Mouse (Mus musculus) midbrain, embryonic 11.5 days (tissue): ENCODE results near the gene Bik. TPM values are rescaled to one million over a fixed set of nuclear protein-coding genes. Genes with fewer than 3 reads are reported as not detected.

Source experiments
- ATAC-seq: fragments of 200-750 bp; cut with Nextera tagmentation; 2 replicates; pipeline ENCODE4 v1.8.0; 2017; ENCODE audit warnings: moderate TSS enrichment, moderate library complexity; ENCODE audit not compliant: low FRiP score
- DNase-seq: peaks from one replicate; pipeline ENCODE4 v3.0.0; 2015; ENCODE audit warnings: low spot score; ENCODE audit errors: missing footprints
- H3K27ac ChIP-seq: fragments of 300-500 bp; sonication (generic); 2 replicates; pipeline ENCODE4 v1.5.1; 2014; ENCODE audit warnings: low read depth, low read length
- H3K27me3 ChIP-seq: fragments of 300-500 bp; sonication (generic); 2 replicates; pipeline ENCODE4 v1.6.1; 2014; ENCODE audit warnings: mild to moderate bottlenecking, low read length, moderate library complexity, mixed read lengths; ENCODE audit not compliant: control insufficient read depth, insufficient read depth
- H3K36me3 ChIP-seq: fragments of 300-500 bp; sonication (generic); 2 replicates; pipeline ENCODE4 v1.6.1; 2014; ENCODE audit warnings: mild to moderate bottlenecking, low read length, moderate library complexity, mixed read lengths; ENCODE audit not compliant: control insufficient read depth, insufficient read depth
- H3K4me1 ChIP-seq: fragments of 300-500 bp; sonication (generic); 2 replicates; pipeline ENCODE4 v1.6.1; 2014; ENCODE audit warnings: low read length; ENCODE audit not compliant: control insufficient read depth, insufficient read depth
- H3K4me2 ChIP-seq: fragments of 300-500 bp; sonication (generic); 2 replicates; pipeline ENCODE4 v1.6.1; 2014; ENCODE audit warnings: mild to moderate bottlenecking, moderate library complexity
- H3K4me3 ChIP-seq: fragments of 300-500 bp; sonication (generic); 2 replicates; pipeline ENCODE4 v1.5.1; 2014; ENCODE audit warnings: low read depth, low read length
- H3K9ac ChIP-seq: fragments of 300-500 bp; sonication (generic); 2 replicates; pipeline ENCODE4 v1.6.1; 2014; ENCODE audit warnings: low read length
- H3K9me3 ChIP-seq: fragments of 300-500 bp; sonication (generic); 2 replicates; pipeline ENCODE4 v1.6.1; 2016; ENCODE audit warnings: low read length; ENCODE audit not compliant: control insufficient read depth
- WGBS: fragments of 180-500 bp; shearing (Covaris S2); extraction: QIAGEN DNeasy Blood & Tissue Kit; methylation state at CpG from one replicate; pipeline ENCODE4 v1.1.7; 2014; 5-methylcytosine and 5-hydroxymethylcytosine counted together
- polyA plus RNA-seq: library from polyadenylated mRNA; unstranded; fragments of >200 nt; fragmentation: Nextera tagmentation; extraction: Ambion mirVana; gene quantifications from 2 replicates; pipeline ENCODE4 v1.2.1, GENCODE M21; 2014

The Bik gene
- polyA plus RNA-seq, 1 experiment from 2014 or later = 2.8 TPM

- Histone ChIP-seq H3K9ac (peak overlapping the region; percentile 67), H3K4me2 (peak overlapping the region; percentile 81), H3K27ac (peak overlapping the region; percentile 60), H3K9me3 (no peaks in the 10 kb centered on the region), H3K4me1 (no peaks in the 10 kb centered on the region), H3K36me3 (no peaks in the 10 kb centered on the region), H3K27me3 (no peaks in the 10 kb centered on the region), H3K4me3 (peak overlapping the region; percentile 55)
- ATAC-seq (peak; percentile 84), DNase-seq (no peak)
- WGBS = 27% methylated on average over 17 of the region's 17 CpGs
Observed at GRCm38 (mm10) chr15:83509950-83510804, 16.5 kb upstream of the Bik start.

GRCm38 (mm10) chr15:83510805-83511405, 15.8 kb upstream of the Bik start, which contains the start of gene Ttll1:
TSS of gene Ttll1 (minus strand) at chr15:83510893.
- H3K9me3 ChIP-seq = no peaks in the 10 kb centered on the region
- H3K9ac ChIP-seq = peak within 1 kb of the TSS; percentile 67
- DNase-seq = peak; percentile 99
- WGBS = 14% methylated on average over 41 of the region's 41 CpGs
- peak within 1 kb of the TSS; percentile 81 for H3K4me2 ChIP-seq
- peak; percentile 94 for ATAC-seq
- peak within 1 kb of the TSS; percentile 60 for H3K27ac ChIP-seq
- no peaks in the 10 kb centered on the region for H3K36me3 ChIP-seq
- peak within 1 kb of the TSS; percentile 55 for H3K4me3 ChIP-seq
- H3K27me3 ChIP-seq = no peaks in the 10 kb centered on the region
- no peaks in the 10 kb centered on the region for H3K4me1 ChIP-seq

- Histone ChIP-seq H3K36me3 (no peaks in the 10 kb centered on the region), H3K9me3 (no peaks in the 10 kb centered on the region), H3K4me3 (no peak overlapping the region), H3K4me2 (no peak overlapping the region), H3K4me1 (no peaks in the 10 kb centered on the region), H3K27me3 (no peaks in the 10 kb centered on the region), H3K9ac (no peak overlapping the region), H3K27ac (no peak overlapping the region)
- ATAC-seq = no peak
- WGBS = 75% methylated on average over 13 of the region's 13 CpGs
- DNase-seq = peak; percentile 49
Observed at GRCm38 (mm10) chr15:83512489-83513281, 14.0 kb upstream of the Bik start.

- H3K9me3 ChIP-seq = no peaks in the 10 kb centered on the region
- no peak overlapping the region for H3K4me3 ChIP-seq
- no peak for ATAC-seq
- H3K27me3 ChIP-seq = no peaks in the 10 kb centered on the region
- H3K4me2 ChIP-seq = no peak overlapping the region
- 74% methylated on average over 5 of the region's 5 CpGs for WGBS
- no peak overlapping the region for H3K9ac ChIP-seq
- DNase-seq = no peak
- H3K27ac ChIP-seq = no peak overlapping the region
- H3K36me3 ChIP-seq = no peaks in the 10 kb centered on the region
- H3K4me1 ChIP-seq = no peaks in the 10 kb centered on the region
Observed at GRCm38 (mm10) chr15:83515018-83515417, 11.6 kb upstream of the Bik start.

- 37% methylated on average over 20 of the region's 20 CpGs for WGBS
- no peaks in the 10 kb centered on the region for H3K9me3 ChIP-seq
- no peak overlapping the region for H3K4me2 ChIP-seq
- peak; percentile 97 for DNase-seq
- H3K4me1 ChIP-seq = peaks cover 3% of the 10 kb centered on the region
- peak; percentile 48 for ATAC-seq
- H3K4me3 ChIP-seq = no peak overlapping the region
- peak overlapping the region; percentile 25; the same call in 1 of the 2 replicates for H3K9ac ChIP-seq
- no peaks in the 10 kb centered on the region for H3K36me3 ChIP-seq
- H3K27me3 ChIP-seq = no peaks in the 10 kb centered on the region
- H3K27ac ChIP-seq = no peak overlapping the region
Observed at GRCm38 (mm10) chr15:83518215-83519048, 8.2 kb upstream of the Bik start.

GRCm38 (mm10) chr15:83520861-83521382, 5.7 kb upstream of the Bik start:
- no peak overlapping the region for H3K4me2 ChIP-seq
- no peaks in the 10 kb centered on the region for H3K9me3 ChIP-seq
- H3K27me3 ChIP-seq = peaks cover 5% of the 10 kb centered on the region
- peaks cover 13% of the 10 kb centered on the region for H3K4me1 ChIP-seq
- H3K27ac ChIP-seq = no peak overlapping the region
- no peaks in the 10 kb centered on the region for H3K36me3 ChIP-seq
- H3K4me3 ChIP-seq = no peak overlapping the region
- H3K9ac ChIP-seq = no peak overlapping the region
- 82% methylated on average over 6 of the region's 6 CpGs for WGBS
- peak; percentile 71 for DNase-seq
- no peak for ATAC-seq

- Histone ChIP-seq H3K27me3 (peaks cover 25% of the 10 kb centered on the region), H3K4me1 (peaks cover 20% of the 10 kb centered on the region), H3K9me3 (no peaks in the 10 kb centered on the region), H3K9ac (peak overlapping the region; percentile 10; the same call in 1 of the 2 replicates), H3K36me3 (no peaks in the 10 kb centered on the region), H3K4me2 (no peak overlapping the region), H3K4me3 (no peak overlapping the region), H3K27ac (peak overlapping the region; percentile 36; the same call in 1 of the 2 replicates)
- WGBS = 25% methylated on average over 7 of the region's 7 CpGs
- DNase-seq (no peak), ATAC-seq (no peak)
Observed at GRCm38 (mm10) chr15:83523196-83523595, 3.5 kb upstream of the Bik start.
